Mouse (Mus musculus) forebrain, embryonic 11.5 days (tissue): ENCODE data around the gene Gm20388. TPM values are rescaled to one million over a fixed set of nuclear protein-coding genes. Genes with fewer than 3 reads are reported as not detected.

Experiments used
- ATAC-seq: fragments of 200-750 bp; cut with Nextera tagmentation; replicated peaks from 2 replicates; pipeline ENCODE4 v1.8.0; 2017; ENCODE audit warnings: moderate TSS enrichment; ENCODE audit not compliant: low FRiP score
- DNase-seq: peaks from one replicate; pipeline ENCODE4 v3.0.0-alpha.2; 2017; ENCODE audit warnings: low spot score
- H3K27ac ChIP-seq: fragments of 300-500 bp; sonication (generic); 2 replicates; pipeline ENCODE4 v1.5.1; 2014; ENCODE audit warnings: low read depth, low read length
- H3K27me3 ChIP-seq: fragments of 300-500 bp; sonication (generic); 2 replicates; pipeline ENCODE4 v1.6.1; 2014; ENCODE audit warnings: mild to moderate bottlenecking, low read length, mixed read lengths; ENCODE audit not compliant: control insufficient read depth, insufficient read depth
- H3K36me3 ChIP-seq: fragments of 300-500 bp; sonication (generic); 2 replicates; pipeline ENCODE4 v1.6.1; 2014; ENCODE audit warnings: mild to moderate bottlenecking, low read length, moderate library complexity, mixed read lengths; ENCODE audit not compliant: control insufficient read depth, insufficient read depth
- H3K4me1 ChIP-seq: fragments of 300-500 bp; sonication (generic); replicated peaks from 2 replicates; pipeline ENCODE4 v1.6.1; 2014; ENCODE audit warnings: low read length, mixed read lengths; ENCODE audit not compliant: control insufficient read depth, insufficient read depth
- H3K4me2 ChIP-seq: fragments of 300-500 bp; sonication (generic); 2 replicates; pipeline ENCODE4 v1.6.1; 2014; ENCODE audit warnings: low read depth, mild to moderate bottlenecking, low read length, moderate library complexity, mixed read lengths; ENCODE audit not compliant: severe bottlenecking
- H3K4me3 ChIP-seq: fragments of 300-500 bp; sonication (generic); 2 replicates; pipeline ENCODE4 v1.5.1; 2014; ENCODE audit warnings: low read depth, low read length
- H3K9ac ChIP-seq: fragments of 300-500 bp; sonication (generic); 2 replicates; pipeline ENCODE4 v1.6.1; 2014; ENCODE audit warnings: low read length
- H3K9me3 ChIP-seq: fragments of 300-500 bp; sonication (generic); 2 replicates; pipeline ENCODE4 v1.6.1; 2016; ENCODE audit warnings: low read length, mixed read lengths; ENCODE audit not compliant: control insufficient read depth
- WGBS: fragments of 180-500 bp; shearing (Covaris S2); extraction: QIAGEN DNeasy Blood & Tissue Kit; methylation state at CpG from one replicate; pipeline ENCODE4 v1.1.7; 2014; 5-methylcytosine and 5-hydroxymethylcytosine counted together
- polyA plus RNA-seq: library from polyadenylated mRNA; unstranded; fragments of >200 nt; fragmentation: Nextera tagmentation; extraction: Ambion mirVana; gene quantifications from 2 replicates; pipeline ENCODE4 v1.2.1, GENCODE M21; 2014

Gene Gm20388
- polyA plus RNA-seq, 1 experiment from 2014 or later = not detected

DNA sequence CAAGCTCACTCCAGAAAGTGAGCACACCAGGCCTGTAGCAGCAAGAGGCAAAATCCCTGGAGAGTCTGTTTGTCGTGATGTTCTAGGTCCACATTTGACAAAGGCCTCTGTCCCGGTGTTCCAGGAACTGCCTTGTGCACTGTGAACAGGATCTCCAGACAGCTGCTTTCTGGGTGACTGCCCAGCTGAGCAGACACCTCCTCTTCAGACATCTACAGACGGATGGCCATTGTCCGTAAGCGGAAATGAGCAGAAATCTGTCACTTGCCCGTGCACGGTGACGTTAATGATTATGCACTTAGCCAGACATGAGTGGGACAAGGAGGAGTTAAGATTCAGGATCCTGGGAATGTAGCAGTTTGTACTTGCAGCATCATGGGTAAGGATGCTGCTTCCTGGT is 2443.5 kb downstream of the Gm20388 start:
- Histone ChIP-seq H3K27ac (no peak overlapping the region), H3K9ac (no peak overlapping the region), H3K9me3 (no peaks in the 10 kb centered on the region), H3K4me2 (no peak overlapping the region), H3K27me3 (no peaks in the 10 kb centered on the region; the same call in 1 of the 2 replicates), H3K4me3 (no peak overlapping the region), H3K4me1 (peaks cover 7% of the 10 kb centered on the region; the same call in 1 of the 2 replicates), H3K36me3 (no peaks in the 10 kb centered on the region)
- no peak for DNase-seq
- WGBS = 92% methylated on average over 8 of the region's 8 CpGs
- ATAC-seq = no peak

DNA sequence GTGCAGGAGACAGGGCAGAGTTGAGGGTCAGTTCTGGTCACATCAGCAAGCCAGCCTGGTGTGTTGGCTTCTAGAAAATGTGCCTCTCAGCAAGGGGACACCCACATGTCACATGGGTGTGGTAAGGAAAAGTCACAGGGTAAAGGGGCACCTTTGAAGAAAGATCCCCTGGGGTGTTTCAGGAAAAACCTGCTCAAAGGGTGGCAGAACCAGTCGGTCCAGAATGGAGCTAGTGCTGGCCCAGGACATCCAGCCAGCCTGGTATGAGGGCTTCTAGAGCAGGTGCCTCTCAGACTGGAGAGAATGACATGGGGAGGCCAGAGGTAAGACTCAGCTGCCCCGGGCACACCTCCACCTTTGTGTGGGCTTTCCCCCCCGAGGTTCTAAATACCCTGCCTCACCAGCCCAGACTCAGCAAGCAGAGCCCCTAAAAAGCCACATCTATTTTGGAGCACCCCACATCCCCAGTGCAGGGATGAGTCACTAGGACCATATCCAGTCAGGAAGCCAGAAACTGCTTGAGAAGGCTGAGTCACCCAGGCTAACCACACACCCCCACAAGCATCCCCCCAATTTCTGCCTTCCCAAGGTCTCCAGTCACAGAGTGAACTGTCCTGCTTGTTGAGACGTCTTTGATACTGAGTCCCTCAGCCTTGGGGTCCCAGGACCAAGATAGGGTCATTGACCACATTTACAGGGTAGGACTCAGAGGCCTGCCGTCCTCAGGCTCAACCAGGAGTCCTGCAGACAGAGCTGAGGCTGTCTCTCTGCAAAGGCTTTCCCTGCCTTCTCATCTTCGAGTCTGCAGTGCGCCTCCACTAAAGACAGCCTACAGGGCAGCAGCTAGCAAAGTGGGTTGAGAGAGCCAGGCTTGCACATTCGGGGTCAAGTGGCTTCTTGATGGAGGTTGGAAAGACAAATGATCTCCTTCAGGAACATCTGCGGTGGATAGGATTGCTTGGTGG is 2445.3 kb downstream of the Gm20388 start:
- H3K4me2 ChIP-seq = no peak overlapping the region
- no peaks in the 10 kb centered on the region for H3K36me3 ChIP-seq
- no peaks in the 10 kb centered on the region; the same call in 1 of the 2 replicates for H3K4me1 ChIP-seq
- no peak overlapping the region for H3K27ac ChIP-seq
- WGBS = 75% methylated on average over 9 of the region's 9 CpGs
- no peak for DNase-seq
- H3K4me3 ChIP-seq = no peak overlapping the region
- H3K27me3 ChIP-seq = no peaks in the 10 kb centered on the region; the same call in 1 of the 2 replicates
- no peaks in the 10 kb centered on the region for H3K9me3 ChIP-seq
- H3K9ac ChIP-seq = no peak overlapping the region
- ATAC-seq = no peak

DNA sequence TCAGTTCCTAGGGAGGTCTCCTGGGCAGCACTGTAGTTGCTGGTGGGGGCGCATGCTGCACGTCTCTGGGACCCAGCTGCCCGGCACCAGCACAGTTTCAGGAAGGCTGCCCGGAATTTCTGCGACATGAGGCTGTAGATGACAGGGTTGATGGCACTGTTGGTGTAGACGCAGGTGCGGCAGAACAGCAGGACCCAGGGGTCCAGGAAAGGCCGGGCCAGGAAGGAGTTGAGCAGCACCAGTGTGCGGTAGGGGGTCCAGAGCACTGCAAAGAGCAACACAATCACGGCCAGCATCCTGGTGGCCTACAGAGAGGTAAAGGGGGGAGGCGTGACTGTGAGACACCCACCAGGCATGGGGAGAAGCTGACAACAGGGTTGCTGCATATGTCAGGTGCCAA is 2446.6 kb downstream of the Gm20388 start:
- Histone ChIP-seq H3K9ac (no peak overlapping the region), H3K4me1 (no peaks in the 10 kb centered on the region), H3K4me2 (no peak overlapping the region), H3K36me3 (no peaks in the 10 kb centered on the region), H3K9me3 (no peaks in the 10 kb centered on the region), H3K4me3 (no peak overlapping the region), H3K27ac (no peak overlapping the region), H3K27me3 (no peaks in the 10 kb centered on the region; the same call in 1 of the 2 replicates)
- ATAC-seq = no peak
- WGBS = 73% methylated on average over 11 of the region's 11 CpGs
- no peak for DNase-seq

DNA sequence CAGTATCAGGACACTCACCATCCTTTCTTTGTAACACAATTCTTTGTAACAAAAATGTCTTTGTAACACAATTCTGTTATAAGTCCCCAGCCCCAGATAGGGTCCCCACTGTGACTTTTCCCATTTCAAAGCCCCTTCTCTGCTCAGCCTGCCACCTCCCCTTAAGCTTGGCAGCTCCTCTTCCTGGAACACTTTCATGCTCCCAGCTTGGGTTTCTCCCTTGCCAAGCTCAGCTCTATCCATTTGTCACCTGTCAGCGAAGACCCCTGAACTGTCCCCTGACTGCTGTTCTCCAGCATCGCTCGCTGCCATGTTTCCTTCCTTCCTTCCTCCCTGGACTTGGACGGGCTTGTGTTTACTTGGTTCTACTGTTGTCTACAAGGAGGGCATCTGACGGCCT is 2447.0 kb downstream of the Gm20388 start:
- DNase-seq (no peak), ATAC-seq (no peak)
- no peak overlapping the region for H3K9ac ChIP-seq
- H3K4me2 ChIP-seq = no peak overlapping the region
- H3K36me3 ChIP-seq = no peaks in the 10 kb centered on the region
- H3K27me3 ChIP-seq = peaks cover 2% of the 10 kb centered on the region; the same call in 1 of the 2 replicates
- H3K4me3 ChIP-seq = no peak overlapping the region
- H3K9me3 ChIP-seq = no peaks in the 10 kb centered on the region
- WGBS = 93% methylated on average over 5 of the region's 5 CpGs
- no peaks in the 10 kb centered on the region for H3K4me1 ChIP-seq
- H3K27ac ChIP-seq = no peak overlapping the region

DNA sequence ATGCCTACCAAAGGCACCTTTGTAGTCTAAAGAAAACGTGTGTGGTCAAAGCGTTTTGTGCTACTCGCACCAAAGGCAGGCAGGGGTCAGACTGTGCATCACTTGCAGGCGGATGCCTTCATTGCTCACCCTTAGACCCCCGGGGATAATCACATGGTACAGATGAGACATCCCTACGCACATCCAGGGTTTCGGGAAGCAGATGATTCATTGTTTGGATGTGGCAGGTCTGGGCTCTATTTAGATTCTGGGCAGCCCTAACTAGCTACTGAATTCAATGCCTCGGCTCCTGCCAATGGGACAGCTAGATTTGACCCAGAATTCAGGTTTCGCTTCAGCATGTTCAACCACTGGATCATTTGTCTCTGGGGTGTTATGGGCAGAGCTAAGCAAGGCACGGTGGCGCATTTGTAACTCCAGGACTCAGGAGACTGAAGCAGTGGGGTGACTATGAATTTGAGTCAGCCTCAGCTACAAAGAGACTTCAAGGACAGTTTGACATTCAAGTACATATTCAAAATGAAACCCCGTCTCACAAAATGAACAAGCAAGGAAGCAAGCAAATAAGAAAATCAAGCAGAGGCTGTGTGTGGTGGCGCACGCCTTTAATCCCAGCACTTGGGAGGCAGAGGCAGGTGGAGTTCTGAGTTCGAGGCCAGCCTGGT is 2448.6 kb downstream of the Gm20388 start:
- Histone ChIP-seq H3K36me3 (no peaks in the 10 kb centered on the region), H3K9me3 (no peaks in the 10 kb centered on the region), H3K4me3 (no peak overlapping the region), H3K9ac (no peak overlapping the region), H3K4me1 (no peaks in the 10 kb centered on the region), H3K27ac (no peak overlapping the region), H3K4me2 (no peak overlapping the region), H3K27me3 (0 out of 2 replicates have a peak, but pooled peaks cover 2% of the 10 kb centered on the region)
- DNase-seq (no peak), ATAC-seq (no peak)
- WGBS = 84% methylated on average over 15 of the region's 15 CpGs

DNA sequence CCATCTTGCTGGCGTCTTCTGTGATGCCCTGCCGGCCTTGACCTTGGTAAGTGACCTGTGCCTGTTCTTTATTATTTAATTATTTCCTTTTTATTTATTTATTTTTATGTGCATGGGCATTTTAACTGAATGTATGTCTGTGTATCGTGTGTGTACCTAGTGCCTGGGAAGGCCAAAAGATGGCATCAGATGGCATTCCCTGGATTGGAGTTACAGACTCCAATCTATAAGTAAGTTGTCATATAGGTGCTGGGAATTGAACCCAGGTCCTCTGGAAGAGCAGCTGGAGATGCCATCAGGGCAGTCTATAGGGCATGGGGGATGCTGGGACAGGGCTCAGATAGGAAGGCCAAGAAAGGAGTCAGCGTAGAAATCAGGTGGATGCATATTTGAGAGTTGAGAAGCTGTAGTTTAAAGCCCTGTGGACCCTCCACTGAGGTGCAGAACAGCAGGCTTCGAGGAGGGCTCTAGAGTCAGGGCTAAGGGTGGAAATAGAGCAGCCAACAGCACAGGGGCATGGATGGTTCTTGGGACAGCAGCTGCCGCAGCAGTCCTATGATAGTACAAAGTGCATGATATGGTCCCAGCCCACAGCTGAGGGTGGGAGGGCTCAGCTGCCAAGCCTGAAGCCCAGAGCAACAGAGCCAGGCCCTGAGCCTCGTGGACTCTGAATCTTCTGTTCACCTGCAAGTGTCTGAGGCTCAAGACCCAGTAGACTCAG is 2450.2 kb downstream of the Gm20388 start, which contains the start of gene Trhr2:
Gene Trhr2 (minus strand): TSS at position 51 of the 721 bp plus-strand sequence.
- Histone ChIP-seq H3K4me1 (no peaks in the 10 kb centered on the region), H3K9me3 (no peaks in the 10 kb centered on the region), H3K4me2 (no peak within 1 kb of the TSS), H3K36me3 (no peaks in the 10 kb centered on the region), H3K4me3 (no peak within 1 kb of the TSS), H3K9ac (no peak within 1 kb of the TSS), H3K27ac (no peak within 1 kb of the TSS), H3K27me3 (0 out of 2 replicates have a peak, but pooled peaks cover 2% of the 10 kb centered on the region)
- ATAC-seq = no peak
- WGBS = 82% methylated on average over 7 of the region's 7 CpGs
- DNase-seq = no peak

DNA sequence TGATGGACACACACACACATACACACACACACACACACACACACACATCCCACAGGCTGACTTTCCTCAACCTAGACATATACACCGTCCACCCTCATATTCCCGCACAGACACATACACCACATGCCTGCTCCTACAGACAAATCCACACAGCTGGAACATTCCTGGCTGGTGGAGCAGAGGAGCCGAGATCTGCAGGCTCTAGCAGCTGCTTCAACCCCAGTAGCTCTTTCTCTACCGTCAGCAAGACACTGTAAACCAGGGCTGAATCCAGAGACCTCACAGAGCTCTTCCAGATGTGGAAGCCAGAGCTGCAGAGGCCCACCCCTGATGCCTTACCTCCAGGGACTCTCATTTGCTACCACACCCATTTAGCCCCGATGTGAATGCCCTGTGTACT is 2451.6 kb downstream of the Gm20388 start:
- H3K4me2 ChIP-seq = no peak overlapping the region
- no peak for DNase-seq
- H3K27me3 ChIP-seq = 0 out of 2 replicates have a peak, but pooled peaks cover 2% of the 10 kb centered on the region
- WGBS = 48% methylated on average over 5 of the region's 5 CpGs
- H3K36me3 ChIP-seq = no peaks in the 10 kb centered on the region
- H3K4me1 ChIP-seq = no peaks in the 10 kb centered on the region
- no peak overlapping the region for H3K9ac ChIP-seq
- H3K4me3 ChIP-seq = no peak overlapping the region
- H3K9me3 ChIP-seq = no peaks in the 10 kb centered on the region
- H3K27ac ChIP-seq = no peak overlapping the region
- ATAC-seq = no peak

DNA sequence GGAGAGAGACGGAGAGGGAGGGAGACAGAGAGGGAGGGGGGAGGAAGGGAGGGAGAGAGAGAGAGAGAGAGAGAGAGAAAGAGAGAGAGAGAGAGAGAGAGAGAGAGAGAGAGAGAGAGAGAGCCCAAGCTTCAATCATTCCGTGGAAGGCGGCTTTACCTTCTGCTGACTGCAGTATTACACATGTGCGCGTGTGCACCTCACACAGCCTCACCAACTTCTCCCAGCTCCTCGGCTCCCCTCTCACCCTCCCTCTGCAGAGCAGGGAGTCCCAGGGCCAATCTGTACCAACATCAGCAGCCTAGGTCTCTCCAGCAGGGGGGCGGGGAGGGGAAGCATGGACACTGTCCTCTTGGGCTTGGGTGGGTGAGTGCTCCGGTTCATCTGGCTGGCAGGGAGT is 2452.3 kb downstream of the Gm20388 start:
- ATAC-seq (no peak), DNase-seq (no peak)
- 30% methylated on average over 8 of the region's 8 CpGs for WGBS
- Histone ChIP-seq H3K27me3 (0 out of 2 replicates have a peak, but pooled peaks cover 2% of the 10 kb centered on the region), H3K36me3 (no peaks in the 10 kb centered on the region), H3K9me3 (no peaks in the 10 kb centered on the region), H3K4me1 (no peaks in the 10 kb centered on the region), H3K4me2 (no peak overlapping the region), H3K9ac (no peak overlapping the region), H3K27ac (no peak overlapping the region), H3K4me3 (no peak overlapping the region)
